8 mouse cellular contexts compared by ENCODE assay signal in the genomic region with DNA sequence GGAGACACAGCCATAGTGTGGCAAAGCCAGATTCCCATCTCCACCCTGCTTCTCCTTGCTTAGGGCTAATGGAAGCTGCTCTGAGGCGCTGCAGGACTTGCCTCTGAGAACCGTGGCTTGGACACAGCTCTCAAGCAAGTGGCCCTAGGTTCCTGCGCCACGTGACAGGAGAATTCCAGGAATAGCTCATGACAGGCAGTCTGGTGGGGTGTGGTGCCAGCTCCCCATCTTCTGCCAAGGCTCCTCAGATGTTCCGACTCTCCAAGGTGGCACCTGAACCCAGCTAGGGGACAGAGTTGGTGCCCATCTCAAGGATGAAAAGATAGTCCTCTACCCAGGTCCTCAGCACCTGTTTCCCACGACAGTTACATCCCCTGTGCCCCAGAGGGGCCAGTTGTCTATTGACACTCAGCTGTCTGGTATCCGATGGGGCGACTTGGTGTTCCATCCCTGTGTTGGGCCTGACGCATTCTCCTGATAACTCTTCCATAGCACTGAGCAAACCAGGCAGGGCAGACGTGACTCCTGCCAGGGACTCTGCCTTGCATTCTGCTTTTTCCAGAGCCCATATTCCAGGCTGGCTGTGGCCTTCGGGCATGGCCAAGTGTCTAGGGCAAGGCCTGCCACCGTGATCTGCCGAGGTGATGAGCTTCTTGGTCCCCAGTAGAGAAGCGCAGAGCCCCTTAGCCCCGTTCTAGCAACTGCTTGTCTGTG. TPM values are rescaled to one million over a fixed set of nuclear protein-coding genes. Genes with fewer than 3 reads are reported as not detected.
A peak's percentile ranks its signal among the peaks of the same experiment; 100 is the strongest.
DNase-seq lines count a peak whose midpoint lies in the region; ATAC-seq and TF ChIP-seq lines count a peak whose summit lies in the region.

No protein-coding gene starts in this region.

- H3K27ac ChIP-seq in forebrain, embryonic 13.5 days = peak overlapping the region; percentile 48; the same call in 1 of the 2 replicates
- H3K27ac ChIP-seq in forebrain, embryonic 14.5 days (ENCODE audit: low read depth, low read length) = no peak overlapping the region
- H3K27ac ChIP-seq in neural tube, embryonic 13.5 days (replicated peaks) = peak overlapping the region; percentile 29; the same call in 1 of the 2 replicates
- H3K27ac ChIP-seq in heart, postnatal 0 days (ENCODE audit: low read depth) = peak overlapping the region; percentile 75
- peak overlapping the region; percentile 81 for H3K27ac ChIP-seq in stomach, embryonic 14.5 days (ENCODE audit: low read length)

- H3K27me3 ChIP-seq in forebrain, embryonic 13.5 days = no peaks in the 10 kb centered on the region
- no peaks in the 10 kb centered on the region for H3K27me3 ChIP-seq in forebrain, embryonic 14.5 days (replicated peaks; ENCODE audit: control insufficient read depth, insufficient read depth, low read length)
- no peaks in the 10 kb centered on the region; the same call in 1 of the 2 replicates for H3K27me3 ChIP-seq in neural tube, embryonic 13.5 days
- no peaks in the 10 kb centered on the region for H3K27me3 ChIP-seq in heart, postnatal 0 days (ENCODE audit: control insufficient read depth, insufficient read depth, low read length)
- H3K27me3 ChIP-seq in stomach, embryonic 14.5 days (ENCODE audit: control insufficient read depth, insufficient read depth, low read length) = no peaks in the 10 kb centered on the region

- H3K4me1 ChIP-seq in forebrain, embryonic 13.5 days = peaks cover 50% of the 10 kb centered on the region
- H3K4me1 ChIP-seq in forebrain, embryonic 14.5 days (ENCODE audit: control insufficient read depth, insufficient read depth, low read length) = peaks cover 24% of the 10 kb centered on the region
- peaks cover 58% of the 10 kb centered on the region for H3K4me1 ChIP-seq in neural tube, embryonic 13.5 days (replicated peaks)
- peaks cover 57% of the 10 kb centered on the region for H3K4me1 ChIP-seq in heart, postnatal 0 days (ENCODE audit: control insufficient read depth, insufficient read depth)
- H3K4me1 ChIP-seq in stomach, embryonic 14.5 days (ENCODE audit: control insufficient read depth, insufficient read depth, low read length) = peaks cover 34% of the 10 kb centered on the region

- 88% methylated on average over 15 of the region's 15 CpGs for WGBS in forebrain, embryonic 13.5 days
- WGBS in forebrain, embryonic 14.5 days = 86% methylated on average over 15 of the region's 15 CpGs
- 83% methylated on average over 15 of the region's 15 CpGs for WGBS in neural tube, embryonic 13.5 days
- WGBS in heart, postnatal 0 days = 45% methylated on average over 15 of the region's 15 CpGs
- 73% methylated on average over 15 of the region's 15 CpGs for WGBS in stomach, embryonic 14.5 days

- no peaks in the 10 kb centered on the region for H3K36me3 ChIP-seq in forebrain, embryonic 13.5 days (ENCODE audit: poor library complexity, severe bottlenecking)
- H3K36me3 ChIP-seq in forebrain, embryonic 14.5 days (ENCODE audit: control insufficient read depth, insufficient read depth, low read length) = no peaks in the 10 kb centered on the region
- H3K36me3 ChIP-seq in neural tube, embryonic 13.5 days = no peaks in the 10 kb centered on the region
- no peaks in the 10 kb centered on the region for H3K36me3 ChIP-seq in heart, postnatal 0 days (replicated peaks; ENCODE audit: control insufficient read depth, insufficient read depth, low read length)
- no peaks in the 10 kb centered on the region for H3K36me3 ChIP-seq in stomach, embryonic 14.5 days (ENCODE audit: control insufficient read depth, insufficient read depth, low read length)

- no peak overlapping the region for H3K4me2 ChIP-seq in forebrain, embryonic 13.5 days
- H3K4me2 ChIP-seq in forebrain, embryonic 14.5 days (ENCODE audit: low read length) = no peak overlapping the region
- no peak overlapping the region for H3K4me2 ChIP-seq in neural tube, embryonic 13.5 days
- no peak overlapping the region for H3K4me2 ChIP-seq in heart, postnatal 0 days (ENCODE audit: low read depth, low read length)
- H3K4me2 ChIP-seq in stomach, embryonic 14.5 days (replicated peaks; ENCODE audit: low read depth, low read length) = no peak overlapping the region

- H3K9ac ChIP-seq in forebrain, embryonic 13.5 days = no peak overlapping the region
- no peak overlapping the region for H3K9ac ChIP-seq in forebrain, embryonic 14.5 days (ENCODE audit: low read length)
- H3K9ac ChIP-seq in neural tube, embryonic 13.5 days = no peak overlapping the region
- no peak overlapping the region for H3K9ac ChIP-seq in heart, postnatal 0 days (replicated peaks; ENCODE audit: low read depth, low read length)
- H3K9ac ChIP-seq in stomach, embryonic 14.5 days (replicated peaks; ENCODE audit: low read depth, low read length) = no peak overlapping the region

- no peak overlapping the region for H3K4me3 ChIP-seq in forebrain, embryonic 13.5 days
- no peak overlapping the region for H3K4me3 ChIP-seq in forebrain, embryonic 14.5 days (ENCODE audit: low read depth, low read length)
- H3K4me3 ChIP-seq in neural tube, embryonic 13.5 days = no peak overlapping the region
- no peak overlapping the region for H3K4me3 ChIP-seq in heart, postnatal 0 days (ENCODE audit: low read depth, low read length)
- no peak overlapping the region for H3K4me3 ChIP-seq in stomach, embryonic 14.5 days (ENCODE audit: low read depth, low read length)

- no peak for TF ChIP-seq CTCF in heart, postnatal 0 days (IDR thresholded peaks at IDR 0.05; ENCODE audit: low read depth)

- ATAC-seq in forebrain, embryonic 13.5 days = no peak
- no peak for ATAC-seq in forebrain, embryonic 14.5 days
- ATAC-seq in neural tube, embryonic 13.5 days (ENCODE audit: low read depth) = no peak
- ATAC-seq in heart, postnatal 0 days (ENCODE audit: insufficient read depth, low read depth) = no peak; the same call in 1 of the 2 replicates
- no peak for ATAC-seq in stomach, embryonic 14.5 days (ENCODE audit: insufficient number of reproducible peaks, insufficient read depth, low FRiP score, low read depth)

- TF ChIP-seq EP300 in heart, postnatal 0 days (IDR thresholded peaks at IDR 0.05; ENCODE audit: low read depth) = no peak

- DNase-seq in forebrain, embryonic 14.5 days (ENCODE audit: low spot score) = no peak
- DNase-seq in neural tube, embryonic 10.5 days (ENCODE audit: extremely low spot score, low spot score) = no peak
- no peak for DNase-seq in heart, postnatal 0 days (ENCODE audit: low spot score)
- no peak for DNase-seq in ovary, postnatal 10 days (ENCODE audit: low spot score)
- no peak for DNase-seq in adrenal gland, adult 8-10 months

- no peaks in the 10 kb centered on the region for H3K9me3 ChIP-seq in forebrain, embryonic 13.5 days (replicated peaks)
- no peaks in the 10 kb centered on the region for H3K9me3 ChIP-seq in forebrain, embryonic 14.5 days (replicated peaks; ENCODE audit: control insufficient read depth, low read length)
- no peaks in the 10 kb centered on the region for H3K9me3 ChIP-seq in neural tube, embryonic 13.5 days
- H3K9me3 ChIP-seq in heart, postnatal 0 days (replicated peaks; ENCODE audit: control insufficient read depth, low read length) = no peaks in the 10 kb centered on the region
- no peaks in the 10 kb centered on the region for H3K9me3 ChIP-seq in stomach, embryonic 14.5 days (ENCODE audit: control insufficient read depth, low read depth, low read length)

RNA-seq across cellular contexts. Expression of a gene that starts 54.9 kb away (rescaled TPM):
- 32.0 and 32.3 TPM in 2 replicates for polyA plus RNA-seq in forebrain, embryonic 13.5 days (2015; fragmentation: Nextera tagmentation; extraction: Ambion mirVana)
- polyA plus RNA-seq in forebrain, embryonic 14.5 days (2014; fragmentation: Nextera tagmentation; extraction: Ambion mirVana) = 31.4 and 35.7 TPM in 2 replicates
- 43.1 and 43.4 TPM in 2 replicates for polyA plus RNA-seq in neural tube, embryonic 13.5 days (2015; fragmentation: Nextera tagmentation; extraction: Ambion mirVana)
- 63.9 and 88.0 TPM in 2 replicates for total RNA-seq in heart, postnatal 0 days (2014; rRNA removed; ENCODE audit: low replicate concordance)
- polyA plus RNA-seq in heart, postnatal 0 days (2015; fragmentation: Nextera tagmentation; extraction: Ambion mirVana) = 29.1 and 36.6 TPM in 2 replicates
- polyA plus RNA-seq in stomach, embryonic 14.5 days (2014; fragmentation: Nextera tagmentation; extraction: Ambion mirVana) = 23.4 and 24.1 TPM in 2 replicates
- 10 to 100 TPM; 32.5 to 43.7 (median 39.8) TPM for total RNA-seq in adrenal gland, adult 8-10 months (2022)
